Mouse (Mus musculus) hindbrain, embryonic 14.5 days (tissue): Measurements from ENCODE around the gene Rtn4rl2. TPM values are rescaled to one million over a fixed set of nuclear protein-coding genes. Genes with fewer than 3 reads are reported as not detected.
A peak's percentile ranks its signal among the peaks of the same experiment; 100 is the strongest.

Experiments used
- ATAC-seq: fragments of 200-750 bp; cut with Nextera tagmentation; 2 replicates; pipeline ENCODE4 v1.8.0; 2017; ENCODE audit warnings: moderate number of reproducible peaks, mild to moderate bottlenecking, moderate TSS enrichment, moderate library complexity; ENCODE audit not compliant: low FRiP score
- DNase-seq: peaks from one replicate; pipeline ENCODE4 v3.0.0-alpha.2; 2015; ENCODE audit warnings: low spot score
- H3K27ac ChIP-seq: fragments of 300-500 bp; sonication (generic); 2 replicates; pipeline ENCODE4 v1.5.1; 2014; ENCODE audit warnings: mild to moderate bottlenecking, moderate library complexity
- H3K27me3 ChIP-seq: fragments of 300-500 bp; sonication (generic); 2 replicates; pipeline ENCODE4 v1.6.1; 2014; ENCODE audit warnings: mild to moderate bottlenecking, low read length, mixed read lengths; ENCODE audit not compliant: control insufficient read depth, insufficient read depth
- H3K36me3 ChIP-seq: fragments of 300-500 bp; sonication (generic); replicated peaks from 2 replicates; pipeline ENCODE4 v1.6.1; 2014; ENCODE audit not compliant: control insufficient read depth, insufficient read depth
- H3K4me1 ChIP-seq: fragments of 300-500 bp; sonication (generic); replicated peaks from 2 replicates; pipeline ENCODE4 v1.6.1; 2014; ENCODE audit warnings: antibody characterized with exemption, low read length, mixed read lengths; ENCODE audit not compliant: control insufficient read depth, insufficient read depth
- H3K4me2 ChIP-seq: fragments of 300-500 bp; sonication (generic); replicated peaks from 2 replicates; pipeline ENCODE4 v1.6.1; 2014; ENCODE audit warnings: mild to moderate bottlenecking, moderate library complexity
- H3K4me3 ChIP-seq: fragments of 300-500 bp; sonication (generic); replicated peaks from 2 replicates; pipeline ENCODE4 v1.5.1; 2014; ENCODE audit warnings: mild to moderate bottlenecking, low read length
- H3K9ac ChIP-seq: fragments of 300-500 bp; sonication (generic); 2 replicates; pipeline ENCODE4 v1.6.1; 2014
- H3K9me3 ChIP-seq: fragments of 300-500 bp; sonication (generic); 2 replicates; pipeline ENCODE4 v1.6.1; 2016; ENCODE audit warnings: low read length; ENCODE audit not compliant: control insufficient read depth
- WGBS: fragments of 180-500 bp; shearing (Covaris S2); extraction: QIAGEN DNeasy Blood & Tissue Kit; methylation state at CpG from one replicate; pipeline ENCODE4 v1.1.7; 2014; 5-methylcytosine and 5-hydroxymethylcytosine counted together
- polyA plus RNA-seq: library from polyadenylated mRNA; unstranded; fragments of >200 nt; fragmentation: Nextera tagmentation; extraction: Ambion mirVana; gene quantifications from 2 replicates; pipeline ENCODE4 v1.2.1, GENCODE M21; 2014

Gene Rtn4rl2
- polyA plus RNA-seq, 1 experiment from 2014 or later = 3.8 TPM

- Histone ChIP-seq H3K9ac (no peak overlapping the region), H3K4me2 (no peak overlapping the region), H3K27me3 (peaks cover 50% of the 10 kb centered on the region), H3K36me3 (no peaks in the 10 kb centered on the region), H3K4me1 (peaks cover 6% of the 10 kb centered on the region), H3K9me3 (no peaks in the 10 kb centered on the region), H3K4me3 (no peak overlapping the region), H3K27ac (no peak overlapping the region)
- DNase-seq (no peak), ATAC-seq (no peak)
- WGBS = 82% methylated on average over 8 of the region's 8 CpGs
These were observed 5.9 kb downstream of the Rtn4rl2 start for GRCm38 (mm10) chr2:84880590-84880989.

- peaks cover 57% of the 10 kb centered on the region for H3K27me3 ChIP-seq
- whole genome bisulfite sequencing = 49% methylated on average over 6 of the region's 6 CpGs
- no peak overlapping the region for H3K9ac ChIP-seq
- DNase-seq (no peak), ATAC-seq (no peak)
- no peaks in the 10 kb centered on the region; the same call in 1 of the 2 replicates for H3K4me1 ChIP-seq
- no peak overlapping the region for H3K4me3 ChIP-seq
- no peaks in the 10 kb centered on the region for H3K9me3 ChIP-seq
- no peaks in the 10 kb centered on the region; the same call in 1 of the 2 replicates for H3K36me3 ChIP-seq
- no peak overlapping the region for H3K4me2 ChIP-seq
- H3K27ac ChIP-seq = no peak overlapping the region
These were observed 10.7 kb downstream of the Rtn4rl2 start for GRCm38 (mm10) chr2:84875842-84876241.

GRCm38 (mm10) chr2:84872105-84872716, 14.3 kb downstream of the Rtn4rl2 start:
- under 1% methylated on average over 74 of the region's 78 CpGs for WGBS
- Histone ChIP-seq H3K9me3 (no peaks in the 10 kb centered on the region), H3K4me1 (no peaks in the 10 kb centered on the region; the same call in 1 of the 2 replicates), H3K27me3 (peaks cover 78% of the 10 kb centered on the region), H3K36me3 (no peaks in the 10 kb centered on the region; the same call in 1 of the 2 replicates), H3K4me2 (peak overlapping the region; percentile 91), H3K27ac (no peak overlapping the region), H3K4me3 (peak overlapping the region; percentile 44), H3K9ac (peak overlapping the region; percentile 57)
- ATAC-seq (peak; percentile 60), DNase-seq (no peak)

- H3K9me3 ChIP-seq = no peaks in the 10 kb centered on the region
These were observed 15.8 kb downstream of the Rtn4rl2 start for GRCm38 (mm10) chr2:84870623-84871160.

GRCm38 (mm10) chr2:84868977-84869376, 17.5 kb downstream of the Rtn4rl2 start:
- Histone ChIP-seq H3K9me3 (no peaks in the 10 kb centered on the region), H3K4me3 (no peak overlapping the region), H3K27me3 (peaks cover 78% of the 10 kb centered on the region), H3K36me3 (no peaks in the 10 kb centered on the region; the same call in 1 of the 2 replicates), H3K9ac (no peak overlapping the region), H3K27ac (no peak overlapping the region), H3K4me2 (no peak overlapping the region), H3K4me1 (peaks cover 9% of the 10 kb centered on the region)
- WGBS = 64% methylated on average over 2 of the region's 2 CpGs
- DNase-seq (no peak), ATAC-seq (no peak)

More at GRCm38 (mm10) chr2:84870623-84871160, 15.8 kb downstream of the Rtn4rl2 start:
- DNase-seq (no peak), ATAC-seq (no peak)
- 61% methylated on average over 4 of the region's 4 CpGs for WGBS
- Histone ChIP-seq H3K4me1 (peaks cover 7% of the 10 kb centered on the region), H3K4me2 (no peak overlapping the region), H3K27ac (no peak overlapping the region), H3K36me3 (no peaks in the 10 kb centered on the region; the same call in 1 of the 2 replicates), H3K4me3 (no peak overlapping the region), H3K9ac (no peak overlapping the region), H3K27me3 (peaks cover 91% of the 10 kb centered on the region)

- no peak overlapping the region for H3K4me3 ChIP-seq
- H3K27ac ChIP-seq = no peak overlapping the region
- H3K27me3 ChIP-seq = peaks cover 73% of the 10 kb centered on the region
- no peaks in the 10 kb centered on the region for H3K9me3 ChIP-seq
- H3K4me2 ChIP-seq = no peak overlapping the region
- peaks cover 9% of the 10 kb centered on the region for H3K4me1 ChIP-seq
- 4% methylated on average over 5 of the region's 5 CpGs for WGBS
- DNase-seq = no peak
- H3K36me3 ChIP-seq = no peaks in the 10 kb centered on the region; the same call in 1 of the 2 replicates
- H3K9ac ChIP-seq = no peak overlapping the region
- ATAC-seq = no peak
These were observed 18.0 kb downstream of the Rtn4rl2 start for GRCm38 (mm10) chr2:84868521-84868943.

- DNase-seq (peak; percentile 67), ATAC-seq (peak; percentile 58)
- peak overlapping the region; percentile 34 for H3K4me3 ChIP-seq
- peaks cover 9% of the 10 kb centered on the region for H3K4me1 ChIP-seq
- H3K9me3 ChIP-seq = no peaks in the 10 kb centered on the region
- H3K4me2 ChIP-seq = peak overlapping the region; percentile 69
- H3K27ac ChIP-seq = no peak overlapping the region
- H3K36me3 ChIP-seq = no peaks in the 10 kb centered on the region
- peak overlapping the region; percentile 39 for H3K9ac ChIP-seq
- H3K27me3 ChIP-seq = peaks cover 47% of the 10 kb centered on the region
- WGBS = under 1% methylated on average over 43 of the region's 47 CpGs
These were observed 20.6 kb downstream of the Rtn4rl2 start for GRCm38 (mm10) chr2:84865616-84866571.

GRCm38 (mm10) chr2:84862231-84862630, 24.3 kb downstream of the Rtn4rl2 start:
- peaks cover 9% of the 10 kb centered on the region for H3K4me1 ChIP-seq
- ATAC-seq (no peak), DNase-seq (no peak)
- no peak overlapping the region for H3K27ac ChIP-seq
- 88% methylated on average over 3 of the region's 3 CpGs for WGBS
- no peaks in the 10 kb centered on the region for H3K9me3 ChIP-seq
- H3K4me2 ChIP-seq = no peak overlapping the region
- no peaks in the 10 kb centered on the region for H3K36me3 ChIP-seq
- peaks cover 16% of the 10 kb centered on the region for H3K27me3 ChIP-seq
- H3K9ac ChIP-seq = no peak overlapping the region
- no peak overlapping the region for H3K4me3 ChIP-seq

GRCm38 (mm10) chr2:84861430-84861829, 25.1 kb downstream of the Rtn4rl2 start:
- DNase-seq (no peak), ATAC-seq (no peak)
- H3K9ac ChIP-seq = no peak overlapping the region
- H3K27me3 ChIP-seq = peaks cover 8% of the 10 kb centered on the region
- no peak overlapping the region for H3K4me3 ChIP-seq
- H3K9me3 ChIP-seq = no peaks in the 10 kb centered on the region
- 84% methylated on average over 3 of the region's 3 CpGs for WGBS
- peaks cover 9% of the 10 kb centered on the region for H3K4me1 ChIP-seq
- no peak overlapping the region for H3K27ac ChIP-seq
- H3K36me3 ChIP-seq = no peaks in the 10 kb centered on the region
- no peak overlapping the region for H3K4me2 ChIP-seq
